26 mouse cellular contexts compared by ENCODE assay signal in the genomic region with DNA sequence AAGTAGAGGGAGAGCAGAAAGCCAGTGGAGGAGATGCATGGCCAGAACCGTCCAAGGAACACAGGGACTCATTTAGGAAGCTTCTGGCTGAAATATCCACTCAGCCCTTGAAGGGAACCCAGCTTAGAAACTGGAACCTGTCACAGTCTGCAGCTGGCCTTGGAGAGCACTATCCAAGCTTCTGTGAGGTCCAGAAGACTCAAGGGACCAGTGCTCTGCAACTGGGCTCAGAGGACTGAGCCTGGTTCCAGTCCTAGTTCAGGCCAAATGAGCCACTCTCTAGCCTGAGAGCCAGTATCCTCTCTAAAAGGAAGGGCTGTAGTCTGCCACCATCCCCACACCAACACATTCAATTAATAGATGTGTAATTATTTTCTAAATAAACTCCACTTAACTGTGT. TPM values are rescaled to one million over a fixed set of nuclear protein-coding genes. Genes with fewer than 3 reads are reported as not detected.
DNase-seq lines count a peak whose midpoint lies in the region; ATAC-seq and TF ChIP-seq lines count a peak whose summit lies in the region.
"Had no signal": no experiment of that assay in that cellular context is flagged by ENCODE, and none has a peak within 500 bp of the region (broad histone marks: within the 10 kb centered on the region; RNA-seq: fewer than 3 reads in every experiment).

No protein-coding gene starts in this region.

- ATAC-seq in heart, embryonic 12.5 days (ENCODE audit: insufficient number of reproducible peaks, low FRiP score) = no peak
- ATAC-seq in limb, embryonic 12.5 days (ENCODE audit: insufficient number of reproducible peaks, insufficient read depth, low FRiP score, low TSS enrichment, low read depth) = no peak
- no peak for ATAC-seq in forebrain, postnatal 0 days
- ATAC-seq: forebrain, embryonic 16.5 days; intestine, embryonic 16.5 days; midbrain, embryonic 15.5 days had no signal

- DNase-seq in gastrocnemius, adult 18-20 months (ENCODE audit: low spot score) = peak; percentile 52
- DNase-seq in gastrocnemius, postnatal 4 days (ENCODE audit: low spot score in 2 of 2) = no peak
- DNase-seq in heart, postnatal 14 days = peak; percentile 56 to 66
- no peak for DNase-seq in embryonic facial prominence, embryonic 10.5 days (ENCODE audit: low spot score)
- DNase-seq in liver = no peak
- DNase-seq in forebrain, postnatal 0 days = no peak
- DNase-seq: adrenal gland, adult 2 months; cerebellum, adult 2 months; layer of hippocampus, postnatal 36 days; lung, postnatal 10 days; spleen, adult 18-20 months; thymus, postnatal 25 days had no signal

- TF ChIP-seq CTCF in forebrain, postnatal 0 days (IDR thresholded peaks at IDR 0.05; ENCODE audit: low read depth) = no peak

- H3K36me3 ChIP-seq in heart, embryonic 12.5 days = no peaks in the 10 kb centered on the region
- H3K36me3 ChIP-seq in embryonic facial prominence, embryonic 10.5 days (replicated peaks) = no peaks in the 10 kb centered on the region
- H3K36me3 ChIP-seq in limb, embryonic 12.5 days = peaks cover 9% of the 10 kb centered on the region
- H3K36me3 ChIP-seq in forebrain, postnatal 0 days (ENCODE audit: insufficient read depth) = no peaks in the 10 kb centered on the region
- H3K36me3 ChIP-seq: heart, embryonic 15.5 days; hindbrain, embryonic 15.5 days; kidney, embryonic 15.5 days; liver, embryonic 15.5 days; midbrain, embryonic 15.5 days; neural tube, embryonic 15.5 days had no signal

- H3K4me2 ChIP-seq in heart, embryonic 12.5 days = no peak overlapping the region
- H3K4me2 ChIP-seq in limb, embryonic 12.5 days = peak overlapping the region; percentile 74
- no peak overlapping the region for H3K4me2 ChIP-seq in forebrain, postnatal 0 days (ENCODE audit: low read depth)
- H3K4me2 ChIP-seq: hindbrain, embryonic 15.5 days; liver, embryonic 15.5 days; midbrain, embryonic 15.5 days; neural tube, embryonic 15.5 days had no signal

- no peak overlapping the region for H3K27ac ChIP-seq in heart, embryonic 12.5 days (ENCODE audit: poor library complexity, severe bottlenecking)
- peak overlapping the region; percentile 11; the same call in 1 of the 2 replicates for H3K27ac ChIP-seq in embryonic facial prominence, embryonic 10.5 days (replicated peaks)
- H3K27ac ChIP-seq in limb, embryonic 12.5 days = peak overlapping the region; percentile 35; the same call in 1 of the 2 replicates
- H3K27ac ChIP-seq in forebrain, postnatal 0 days (ENCODE audit: low read depth, low read length) = no peak overlapping the region
- H3K27ac ChIP-seq: heart, embryonic 15.5 days; hindbrain, embryonic 15.5 days; kidney, embryonic 15.5 days; liver, embryonic 15.5 days; midbrain, embryonic 15.5 days; neural tube, embryonic 15.5 days had no signal

- H3K27me3 ChIP-seq in heart, embryonic 12.5 days (replicated peaks) = no peaks in the 10 kb centered on the region; the same call in 1 of the 2 replicates
- H3K27me3 ChIP-seq in embryonic facial prominence, embryonic 10.5 days (replicated peaks; ENCODE audit: low read depth, poor library complexity, severe bottlenecking) = peaks cover 8% of the 10 kb centered on the region
- no peaks in the 10 kb centered on the region for H3K27me3 ChIP-seq in limb, embryonic 12.5 days
- no peaks in the 10 kb centered on the region for H3K27me3 ChIP-seq in forebrain, postnatal 0 days (ENCODE audit: insufficient read depth, low read length)
- H3K27me3 ChIP-seq: heart, embryonic 15.5 days; hindbrain, embryonic 15.5 days; kidney, embryonic 15.5 days; midbrain, embryonic 15.5 days; neural tube, embryonic 15.5 days had no signal

- WGBS in heart, embryonic 12.5 days = 79% methylated on average over 1 of the region's 1 CpGs
- WGBS in embryonic facial prominence, embryonic 10.5 days = 61% methylated on average over 1 of the region's 1 CpGs
- WGBS in limb, embryonic 12.5 days = 70% methylated on average over 1 of the region's 1 CpGs
- WGBS in forebrain, postnatal 0 days = 86% methylated on average over 1 of the region's 1 CpGs

- intact Hi-C loops in heart, postnatal 14 days (cut with DNase I) = no loop called here

- H3K9ac ChIP-seq in heart, embryonic 12.5 days = no peak overlapping the region
- H3K9ac ChIP-seq in limb, embryonic 12.5 days (replicated peaks) = no peak overlapping the region
- no peak overlapping the region for H3K9ac ChIP-seq in forebrain, postnatal 0 days
- H3K9ac ChIP-seq: heart, embryonic 15.5 days; hindbrain, embryonic 15.5 days; kidney, embryonic 15.5 days; liver, embryonic 15.5 days; midbrain, embryonic 15.5 days; neural tube, embryonic 15.5 days had no signal

- no peak overlapping the region for H3K4me3 ChIP-seq in heart, embryonic 12.5 days
- peak overlapping the region; percentile 61 for H3K4me3 ChIP-seq in embryonic facial prominence, embryonic 10.5 days
- no peak overlapping the region for H3K4me3 ChIP-seq in limb, embryonic 12.5 days (replicated peaks)
- no peak overlapping the region for H3K4me3 ChIP-seq in forebrain, postnatal 0 days (ENCODE audit: low read depth, low read length)
- H3K4me3 ChIP-seq: heart, embryonic 15.5 days; hindbrain, embryonic 15.5 days; kidney, embryonic 15.5 days; liver, embryonic 15.5 days; megakaryocyte, embryonic 14.5 days; midbrain, embryonic 15.5 days; neural tube, embryonic 15.5 days had no signal

- no peaks in the 10 kb centered on the region for H3K9me3 ChIP-seq in heart, embryonic 12.5 days (replicated peaks)
- no peaks in the 10 kb centered on the region for H3K9me3 ChIP-seq in embryonic facial prominence, embryonic 10.5 days
- H3K9me3 ChIP-seq in limb, embryonic 12.5 days = no peaks in the 10 kb centered on the region
- no peaks in the 10 kb centered on the region for H3K9me3 ChIP-seq in forebrain, postnatal 0 days (ENCODE audit: low read length)
- H3K9me3 ChIP-seq: heart, embryonic 15.5 days; hindbrain, embryonic 15.5 days; kidney, embryonic 15.5 days; liver, embryonic 15.5 days; megakaryocyte, embryonic 14.5 days; midbrain, embryonic 15.5 days; neural tube, embryonic 15.5 days had no signal

- H3K4me1 ChIP-seq in heart, embryonic 12.5 days (replicated peaks) = peaks cover 67% of the 10 kb centered on the region
- peaks cover 91% of the 10 kb centered on the region for H3K4me1 ChIP-seq in embryonic facial prominence, embryonic 10.5 days
- H3K4me1 ChIP-seq in limb, embryonic 12.5 days (replicated peaks) = peaks cover 76% of the 10 kb centered on the region
- H3K4me1 ChIP-seq in forebrain, postnatal 0 days (ENCODE audit: insufficient read depth) = 0 out of 2 replicates have a peak, but pooled peaks cover 5% of the 10 kb centered on the region
- H3K4me1 ChIP-seq: liver, embryonic 15.5 days; midbrain, embryonic 15.5 days had no signal

RNA-seq across cellular contexts. Expression of a gene that starts 35.7 kb away (rescaled TPM):
- 100 to 1,000 TPM; 226 to 298 TPM for total RNA-seq in gastrocnemius, adult 18-20 months (2021)
- total RNA-seq in gastrocnemius, postnatal 4 days (2021) = 100 to 1,000 TPM; 259 to 265 TPM
- 100 to 1,000 TPM; 677 to 755 TPM for total RNA-seq in heart, postnatal 14 days (2021)
- 111 and 115 TPM in 2 replicates for polyA plus RNA-seq in heart, embryonic 12.5 days (2016; fragmentation: Nextera tagmentation; extraction: Ambion mirVana)
- polyA plus RNA-seq in embryonic facial prominence, embryonic 10.5 days (2016; fragmentation: Nextera tagmentation; extraction: Ambion mirVana) = 27.4 and 30.4 TPM in 2 replicates
- polyA plus RNA-seq in limb, embryonic 12.5 days (2016; fragmentation: Nextera tagmentation; extraction: Ambion mirVana) = 36.7 and 44.9 TPM in 2 replicates
- total RNA-seq in forebrain, postnatal 0 days (2014; rRNA removed) = 10.2 and 21.8 TPM in 2 replicates
- polyA plus RNA-seq in forebrain, postnatal 0 days (2015; fragmentation: Nextera tagmentation; extraction: Ambion mirVana) = 6.0 and 7.0 TPM in 2 replicates

RNA-seq across cellular contexts. Expression of a gene that starts 36.8 kb away (rescaled TPM):
- under 1 TPM; 0.09 to 0.11 TPM for total RNA-seq in gastrocnemius, adult 18-20 months (2021)
- under 1 TPM; 0.52 to 0.54 TPM for total RNA-seq in gastrocnemius, postnatal 4 days (2021)
- total RNA-seq in heart, postnatal 14 days (2021) = 1 to 10 TPM; 1.4 to 1.5 TPM
- polyA plus RNA-seq in heart, embryonic 12.5 days (2016; fragmentation: Nextera tagmentation; extraction: Ambion mirVana) = 0.28 and 0.36 TPM in 2 replicates
- 0.06 and 0.15 TPM in 2 replicates for polyA plus RNA-seq in embryonic facial prominence, embryonic 10.5 days (2016; fragmentation: Nextera tagmentation; extraction: Ambion mirVana)
- polyA plus RNA-seq in limb, embryonic 12.5 days (2016; fragmentation: Nextera tagmentation; extraction: Ambion mirVana) = 0.15 and 0.18 TPM in 2 replicates
- 0.15 TPM in 1 of 2 replicates, not detected in the other for total RNA-seq in forebrain, postnatal 0 days (2014; rRNA removed)
- 0.08 and 0.13 TPM in 2 replicates for polyA plus RNA-seq in forebrain, postnatal 0 days (2015; fragmentation: Nextera tagmentation; extraction: Ambion mirVana)
- total RNA-seq: gastrocnemius, adult 8-10 months; layer of hippocampus, adult 18-20 months; layer of hippocampus, postnatal 36 days; left cerebral cortex, postnatal 25 days had no signal
- polyA plus RNA-seq: liver, embryonic 15.5 days had no signal

Comparison
In these comparisons a context has a peak if more than half of its experiments do, and no peak if none do; other contexts are left out.
1. DNase-seq: peak in gastrocnemius, adult 18-20 months (single experiment) and heart, postnatal 14 days (2 of 2); none in gastrocnemius, postnatal 4 days (0 of 2), embryonic facial prominence, embryonic 10.5 days (single experiment), liver (single experiment) and forebrain, postnatal 0 days (single experiment).
2. H3K27ac ChIP-seq: peak in embryonic facial prominence, embryonic 10.5 days (single experiment) and limb, embryonic 12.5 days (single experiment); none in heart, embryonic 12.5 days (single experiment) and forebrain, postnatal 0 days (single experiment).